ENCODE assay signal across 17 mouse cellular contexts in the genomic region with DNA sequence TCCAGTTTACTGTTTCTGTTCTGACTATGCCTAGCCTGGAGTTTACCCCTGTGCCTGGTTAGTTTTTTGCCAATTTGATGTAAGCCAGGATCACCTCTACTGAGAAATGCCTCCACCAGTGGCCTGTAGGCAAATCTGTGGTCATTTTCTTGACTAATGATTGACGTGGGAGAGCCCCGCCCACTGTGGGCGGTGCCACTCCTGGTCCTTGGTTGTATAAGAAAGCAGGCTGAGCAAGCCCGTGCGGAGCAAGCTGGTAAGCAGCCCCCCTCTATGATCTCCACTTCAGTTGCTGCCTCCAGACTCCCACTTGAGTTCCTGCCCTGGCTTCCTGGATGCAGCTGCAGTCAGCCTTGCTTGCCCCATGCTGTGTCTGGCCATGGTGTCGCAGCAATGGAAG.
"Had no signal": no experiment of that assay in that cellular context is flagged by ENCODE, and none has a peak within 500 bp of the region (broad histone marks: within the 10 kb centered on the region; RNA-seq: fewer than 3 reads in every experiment).

No protein-coding gene starts in this region.

- H3K4me3 ChIP-seq: left cerebral cortex, adult 2 months; limb, embryonic 12.5 days; liver, embryonic 13.5 days; lung, embryonic 15.5 days; midbrain, embryonic 10.5 days; myocyte; neural tube, embryonic 15.5 days had no signal

- H3K36me3 ChIP-seq: limb, embryonic 12.5 days; liver, embryonic 13.5 days; lung, embryonic 15.5 days; midbrain, embryonic 10.5 days; neural tube, embryonic 15.5 days had no signal

- H3K4me1 ChIP-seq: limb, embryonic 12.5 days; liver, embryonic 13.5 days; lung, embryonic 15.5 days; midbrain, embryonic 10.5 days; neural tube, embryonic 15.5 days had no signal

- DNase-seq: kidney, postnatal 14 days; liver; liver, embryonic 13.5 days; liver, postnatal 0 days; lung, postnatal 14 days; midbrain, embryonic 14.5 days; right cerebral cortex, adult 18-20 months; right cerebral cortex, postnatal 4 days; spleen, adult 18-20 months; thymus, postnatal 4 days had no signal

- H3K27me3 ChIP-seq: limb, embryonic 12.5 days; liver, embryonic 13.5 days; lung, embryonic 15.5 days; neural tube, embryonic 15.5 days had no signal

- H3K27ac ChIP-seq: left cerebral cortex, adult 2 months; limb, embryonic 12.5 days; liver, embryonic 13.5 days; lung, embryonic 15.5 days; midbrain, embryonic 10.5 days; neural tube, embryonic 15.5 days had no signal

- ATAC-seq: intestine, postnatal 0 days; liver, postnatal 0 days had no signal
